Mouse (Mus musculus): Measurements from ENCODE around the gene B4galnt1. TPM values are rescaled to one million over a fixed set of nuclear protein-coding genes. Genes with fewer than 3 reads are reported as not detected.

B4galnt1 gene
- total and polyA plus RNA-seq, 3 experiments, result 0.98 to 17.5 (median 2.3) TPM

GRCm38 (mm10) chr10:127186451-127186850 lies 21.4 kb downstream of the B4galnt1 start (continued):
- TF ChIP-seq UBTF (IDR thresholded peaks at IDR 0.05; ENCODE audit: low read depth, low read length) (no peak), MEF2A (IDR thresholded peaks at IDR 0.05; ENCODE audit: borderline replicate concordance, low read depth, low read length) (no peak), NRF1 (IDR thresholded peaks at IDR 0.05; ENCODE audit: low read depth, low read length) (no peak), GABPA (IDR thresholded peaks at IDR 0.05; ENCODE audit: insufficient replicate concordance, low read depth, low read length) (no peak), RCOR1 (conservative IDR thresholded peaks at IDR 0.05; ENCODE audit: low read depth, low read length) (no peak)

GRCm38 (mm10) chr10:127187371-127188078 lies 22.5 kb downstream of the B4galnt1 start:
- H3K4me2 ChIP-seq (ENCODE audit: insufficient read depth, low read depth, poor library complexity, severe bottlenecking), result peak overlapping the region; percentile 79; the same call in 1 of the 2 replicates
- peaks cover 7% of the 10 kb centered on the region for H3K9me3 ChIP-seq (replicated peaks; ENCODE audit: low read length)
- H3K36me3 ChIP-seq (replicated peaks in 1 of 2; ENCODE audit: control insufficient read depth in 1 of 2, insufficient read depth in 1 of 2, low read length in 1 of 2), result peaks cover 13 to 59% of the 10 kb centered on the region in 2 experiments
- no peaks in the 10 kb centered on the region for H3K27me3 ChIP-seq (replicated peaks)
- TF ChIP-seq ZNF384 (IDR thresholded peaks at IDR 0.05; ENCODE audit: low read depth, low read length) (no peak), ZMIZ1 (IDR thresholded peaks at IDR 0.05; ENCODE audit: low read depth, low read length) (no peak), IRF4 (IDR thresholded peaks at IDR 0.05; ENCODE audit: low read depth, low read length) (no peak), ZC3H11A (IDR thresholded peaks at IDR 0.05; ENCODE audit: low read depth, low read length) (no peak), SIN3A (IDR thresholded peaks at IDR 0.05; ENCODE audit: low read length) (no peak), CHD2 (IDR thresholded peaks at IDR 0.05; ENCODE audit: low read length) (no peak), ZKSCAN1 (IDR thresholded peaks at IDR 0.05; ENCODE audit: borderline replicate concordance, low read depth, low read length) (no peak), POLR2AphosphoS2 (IDR thresholded peaks at IDR 0.05; ENCODE audit: low read depth, low read length) (no peak), TBP (conservative IDR thresholded peaks at IDR 0.05; ENCODE audit: low read depth, low read length) (no peak), NELFE (IDR thresholded peaks at IDR 0.05; ENCODE audit: low read depth, low read length) (no peak), UBTF (IDR thresholded peaks at IDR 0.05; ENCODE audit: low read depth, low read length) (no peak), MYC (IDR thresholded peaks at IDR 0.05; ENCODE audit: low read depth, low read length) (no peak), KAT2A (IDR thresholded peaks at IDR 0.05; ENCODE audit: insufficient replicate concordance, low read length) (no peak), SMC3 (IDR thresholded peaks at IDR 0.05; ENCODE audit: low read depth, low read length) (no peak), USF2 (conservative IDR thresholded peaks at IDR 0.05; ENCODE audit: low read depth, low read length) (no peak), MAX (IDR thresholded peaks at IDR 0.05; ENCODE audit: low read length) (no peak), ELF1 (IDR thresholded peaks at IDR 0.05; ENCODE audit: low read depth, low read length) (no peak)
- H3K79me2 ChIP-seq (replicated peaks; ENCODE audit: control insufficient read depth, extremely low read depth, insufficient read depth, poor library complexity, severe bottlenecking), result no peaks in the 10 kb centered on the region
- H3K4me1 ChIP-seq (ENCODE audit: control insufficient read depth in 1 of 2, insufficient read depth in 2 of 2), result peaks cover 0 to 15% of the 10 kb centered on the region in 2 experiments; a peak in 1 of 4 replicates
- in situ Hi-C loops (cut with MboI; ENCODE audit: low pct_ligation_motif_present, low pct_unique_long_range_greater_than_20kb, low sequenced_read_pairs), result no loop called here
- dilution Hi-C loops (cut with MboI; ENCODE audit: extremely low pct_ligation_motif_present, extremely low pct_unique_long_range_greater_than_20kb, low sequenced_read_pairs), result no loop called here
- no peak for DNase-seq (ENCODE audit: extremely low read depth)
- no peak overlapping the region; the same call in 1 of the 2 replicates for H3K9ac ChIP-seq (ENCODE audit: insufficient read depth, low read depth)
- peak overlapping the region in 2 of 3 experiments; percentile 45 to 68 for H3K4me3 ChIP-seq (replicated peaks in 1 of 3; ENCODE audit: low read depth in 2 of 3, low read length in 2 of 3, poor library complexity in 1 of 3)
- no peak overlapping the region for H3K27ac ChIP-seq (ENCODE audit: insufficient read depth, low read depth)

Data from CH12.LX (cell line).